Mouse (Mus musculus) forebrain, embryonic 11.5 days (tissue): ENCODE measurements at regions not wholly inside any gene's neighbourhood (a gene's known extent, or its start where the extent isn't known, plus 50 kb on each side); places are given as distances from the start of the nearest gene placed in this dataset.

ENCODE experiments used
- ATAC-seq: fragments of 200-750 bp; cut with Nextera tagmentation; replicated peaks from 2 replicates; pipeline ENCODE4 v1.8.0; 2017; ENCODE audit warnings: moderate TSS enrichment; ENCODE audit not compliant: low FRiP score
- DNase-seq: peaks from one replicate; pipeline ENCODE4 v3.0.0-alpha.2; 2017; ENCODE audit warnings: low spot score
- H3K27ac ChIP-seq: fragments of 300-500 bp; sonication (generic); 2 replicates; pipeline ENCODE4 v1.5.1; 2014; ENCODE audit warnings: low read depth, low read length
- H3K27me3 ChIP-seq: fragments of 300-500 bp; sonication (generic); 2 replicates; pipeline ENCODE4 v1.6.1; 2014; ENCODE audit warnings: mild to moderate bottlenecking, low read length, mixed read lengths; ENCODE audit not compliant: control insufficient read depth, insufficient read depth
- H3K36me3 ChIP-seq: fragments of 300-500 bp; sonication (generic); 2 replicates; pipeline ENCODE4 v1.6.1; 2014; ENCODE audit warnings: mild to moderate bottlenecking, low read length, moderate library complexity, mixed read lengths; ENCODE audit not compliant: control insufficient read depth, insufficient read depth
- H3K4me1 ChIP-seq: fragments of 300-500 bp; sonication (generic); replicated peaks from 2 replicates; pipeline ENCODE4 v1.6.1; 2014; ENCODE audit warnings: low read length, mixed read lengths; ENCODE audit not compliant: control insufficient read depth, insufficient read depth
- H3K4me2 ChIP-seq: fragments of 300-500 bp; sonication (generic); 2 replicates; pipeline ENCODE4 v1.6.1; 2014; ENCODE audit warnings: low read depth, mild to moderate bottlenecking, low read length, moderate library complexity, mixed read lengths; ENCODE audit not compliant: severe bottlenecking
- H3K4me3 ChIP-seq: fragments of 300-500 bp; sonication (generic); 2 replicates; pipeline ENCODE4 v1.5.1; 2014; ENCODE audit warnings: low read depth, low read length
- H3K9ac ChIP-seq: fragments of 300-500 bp; sonication (generic); 2 replicates; pipeline ENCODE4 v1.6.1; 2014; ENCODE audit warnings: low read length
- H3K9me3 ChIP-seq: fragments of 300-500 bp; sonication (generic); 2 replicates; pipeline ENCODE4 v1.6.1; 2016; ENCODE audit warnings: low read length, mixed read lengths; ENCODE audit not compliant: control insufficient read depth
- WGBS: fragments of 180-500 bp; shearing (Covaris S2); extraction: QIAGEN DNeasy Blood & Tissue Kit; methylation state at CpG from one replicate; pipeline ENCODE4 v1.1.7; 2014; 5-methylcytosine and 5-hydroxymethylcytosine counted together

DNA sequence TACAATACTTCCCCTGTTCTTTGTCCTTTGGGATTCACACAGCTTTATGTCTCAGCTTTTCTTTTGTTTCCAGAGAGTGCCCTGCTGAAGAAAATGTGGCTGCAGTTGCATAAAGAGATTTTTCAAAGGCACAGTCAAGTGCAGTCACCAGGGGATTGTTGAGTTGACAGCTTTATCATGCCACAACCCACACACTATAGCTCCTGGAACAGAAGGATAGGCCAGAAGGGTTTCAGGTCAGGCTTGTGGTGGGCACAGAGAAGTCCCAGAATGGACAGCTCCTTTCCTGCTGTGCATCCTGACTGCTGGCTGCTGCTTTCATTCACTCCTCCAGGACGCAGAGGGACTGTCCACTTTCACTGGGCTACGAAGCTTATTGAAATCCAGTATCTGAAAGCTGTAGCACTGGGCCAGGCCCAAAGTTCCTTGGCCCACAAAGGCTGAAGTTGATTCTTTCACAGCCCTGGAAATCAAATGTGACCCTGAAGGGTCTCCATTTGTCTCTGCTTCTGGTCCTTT, 119.6 kb upstream of the Slc24a5 start:
- H3K27ac ChIP-seq: no peak overlapping the region

DNA sequence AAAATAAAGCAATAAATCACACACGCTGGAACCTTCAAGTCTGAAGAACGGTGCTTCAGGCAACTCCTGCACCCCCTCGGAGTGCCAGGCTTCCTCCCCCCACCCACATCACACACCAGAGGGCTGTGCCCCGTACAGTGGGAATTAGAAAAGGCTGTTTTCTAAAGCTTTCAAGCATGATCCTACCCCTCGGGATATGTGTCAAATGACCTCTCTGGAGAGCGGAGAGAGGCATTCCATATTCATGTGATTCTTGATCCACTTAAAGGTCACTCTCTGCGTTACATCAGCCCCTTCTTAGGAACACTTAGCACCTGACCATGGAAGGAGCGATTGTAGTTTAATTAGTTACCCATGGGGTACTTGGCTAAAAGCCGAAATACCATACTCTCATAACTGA, 119.1 kb upstream of the Slc24a5 start:
- H3K9ac ChIP-seq: no peak overlapping the region
- no peak overlapping the region for H3K27ac ChIP-seq
- 61% methylated on average over 9 of the region's 9 CpGs for WGBS
- DNase-seq (no peak), ATAC-seq (no peak; the same call in 1 of the 2 replicates)
- no peaks in the 10 kb centered on the region for H3K36me3 ChIP-seq
- H3K4me1 ChIP-seq: no peaks in the 10 kb centered on the region
- H3K4me3 ChIP-seq: no peak overlapping the region
- no peaks in the 10 kb centered on the region for H3K27me3 ChIP-seq
- H3K9me3 ChIP-seq: no peaks in the 10 kb centered on the region
- H3K4me2 ChIP-seq: no peak overlapping the region

More for the DNA sequence above, 119.6 kb upstream of the Slc24a5 start:
- no peaks in the 10 kb centered on the region for H3K4me1 ChIP-seq
- no peaks in the 10 kb centered on the region for H3K9me3 ChIP-seq
- WGBS: 36% methylated on average over 2 of the region's 2 CpGs
- DNase-seq (no peak), ATAC-seq (no peak)
- H3K4me3 ChIP-seq: no peak overlapping the region
- no peaks in the 10 kb centered on the region for H3K27me3 ChIP-seq
- H3K36me3 ChIP-seq: no peaks in the 10 kb centered on the region
- no peak overlapping the region for H3K9ac ChIP-seq
- no peak overlapping the region for H3K4me2 ChIP-seq

DNA sequence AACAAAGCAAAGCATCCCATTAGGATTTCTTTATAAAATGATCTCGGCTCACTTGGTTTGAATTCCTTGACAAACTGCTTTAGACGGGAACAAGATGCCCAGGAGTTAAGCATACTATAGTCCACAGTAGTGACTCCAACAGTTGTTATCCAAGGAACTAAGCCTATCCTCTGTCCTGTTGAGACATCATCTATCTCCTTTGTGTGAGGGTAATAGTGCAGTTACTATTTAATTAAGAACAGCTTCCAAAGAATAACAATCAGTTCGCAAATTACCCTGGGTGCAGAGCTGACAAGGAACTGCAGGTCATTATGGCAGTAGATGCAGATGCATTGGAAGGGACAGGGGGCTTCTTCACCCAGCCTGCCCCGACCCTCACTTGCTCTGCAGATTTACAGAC, 115.7 kb upstream of the Slc24a5 start:
- WGBS: 33% methylated on average over 4 of the region's 4 CpGs
- DNase-seq (no peak), ATAC-seq (no peak)
- Histone ChIP-seq H3K4me2 (no peak overlapping the region), H3K9ac (no peak overlapping the region), H3K27ac (no peak overlapping the region), H3K36me3 (no peaks in the 10 kb centered on the region), H3K9me3 (no peaks in the 10 kb centered on the region), H3K4me1 (no peaks in the 10 kb centered on the region), H3K27me3 (no peaks in the 10 kb centered on the region), H3K4me3 (no peak overlapping the region)

DNA sequence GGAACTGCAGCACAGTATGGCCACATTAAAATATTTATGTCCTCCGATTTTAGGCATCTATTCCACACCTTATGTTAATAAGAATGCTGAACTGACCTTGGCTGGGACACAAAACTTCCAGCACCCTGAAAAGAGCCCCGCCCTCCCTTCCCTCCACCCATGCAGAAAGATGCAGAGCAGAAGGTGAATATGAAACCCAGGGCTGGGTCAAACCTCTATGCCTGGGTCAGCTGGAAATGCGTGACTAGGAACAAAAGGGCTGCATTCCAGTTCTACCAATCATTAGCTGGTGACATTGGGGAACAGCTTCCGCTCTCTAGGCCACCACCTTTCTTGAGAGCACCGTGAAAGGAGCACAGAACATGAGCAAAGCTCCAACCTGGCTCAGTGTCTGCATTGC, 114.9 kb upstream of the Slc24a5 start:
- Histone ChIP-seq H3K27me3 (no peaks in the 10 kb centered on the region), H3K9me3 (no peaks in the 10 kb centered on the region), H3K36me3 (no peaks in the 10 kb centered on the region), H3K4me3 (no peak overlapping the region), H3K4me1 (no peaks in the 10 kb centered on the region), H3K9ac (no peak overlapping the region), H3K27ac (no peak overlapping the region), H3K4me2 (no peak overlapping the region)
- DNase-seq (no peak), ATAC-seq (no peak)
- WGBS: 72% methylated on average over 5 of the region's 5 CpGs

DNA sequence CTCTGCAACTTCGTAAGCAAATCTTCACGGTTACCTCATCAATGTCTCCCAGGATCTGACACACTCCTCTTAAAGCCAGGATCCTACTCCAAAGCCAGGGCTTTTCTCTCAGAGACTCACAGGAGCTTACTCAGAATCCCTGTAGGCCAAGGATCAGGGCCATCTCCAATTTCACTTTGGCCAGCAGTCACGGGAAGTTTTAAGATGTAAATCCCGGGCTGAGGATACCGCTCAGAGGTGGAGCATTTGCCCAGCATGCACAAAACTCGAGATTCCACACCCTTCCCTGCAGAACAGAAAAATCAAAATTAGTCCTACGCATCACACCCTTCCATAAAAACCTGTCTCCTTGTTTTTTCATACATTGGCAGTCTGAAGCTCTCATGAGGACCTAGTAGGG, 112.1 kb upstream of the Slc24a5 start:
- WGBS: 33% methylated on average over 7 of the region's 7 CpGs
- Histone ChIP-seq H3K36me3 (no peaks in the 10 kb centered on the region), H3K4me1 (no peaks in the 10 kb centered on the region), H3K27me3 (no peaks in the 10 kb centered on the region), H3K9ac (no peak overlapping the region), H3K27ac (no peak overlapping the region), H3K9me3 (no peaks in the 10 kb centered on the region), H3K4me2 (no peak overlapping the region), H3K4me3 (no peak overlapping the region)
- ATAC-seq: no peak
- no peak for DNase-seq

DNA sequence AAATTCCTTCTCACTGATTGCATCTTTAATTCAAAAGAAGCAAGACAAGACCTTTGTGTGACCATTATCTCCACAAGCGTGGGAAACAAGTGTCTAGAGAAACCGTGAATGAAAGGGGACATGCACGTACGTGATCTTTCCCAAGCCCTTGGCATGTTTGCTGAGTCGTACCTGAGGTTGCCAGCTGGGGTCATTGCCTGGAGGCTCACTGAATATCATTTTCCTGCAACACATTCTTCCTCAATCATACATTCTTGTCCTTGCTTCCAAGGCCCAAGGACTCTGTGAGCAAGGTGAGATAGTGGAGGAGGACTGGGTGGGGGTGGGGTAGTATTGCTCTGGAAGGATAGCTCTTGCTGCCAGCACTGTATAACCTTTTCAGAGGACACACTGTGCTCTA, 108.5 kb upstream of the Slc24a5 start:
- Histone ChIP-seq H3K4me3 (no peak overlapping the region), H3K36me3 (no peaks in the 10 kb centered on the region)
- no peak for DNase-seq

DNA sequence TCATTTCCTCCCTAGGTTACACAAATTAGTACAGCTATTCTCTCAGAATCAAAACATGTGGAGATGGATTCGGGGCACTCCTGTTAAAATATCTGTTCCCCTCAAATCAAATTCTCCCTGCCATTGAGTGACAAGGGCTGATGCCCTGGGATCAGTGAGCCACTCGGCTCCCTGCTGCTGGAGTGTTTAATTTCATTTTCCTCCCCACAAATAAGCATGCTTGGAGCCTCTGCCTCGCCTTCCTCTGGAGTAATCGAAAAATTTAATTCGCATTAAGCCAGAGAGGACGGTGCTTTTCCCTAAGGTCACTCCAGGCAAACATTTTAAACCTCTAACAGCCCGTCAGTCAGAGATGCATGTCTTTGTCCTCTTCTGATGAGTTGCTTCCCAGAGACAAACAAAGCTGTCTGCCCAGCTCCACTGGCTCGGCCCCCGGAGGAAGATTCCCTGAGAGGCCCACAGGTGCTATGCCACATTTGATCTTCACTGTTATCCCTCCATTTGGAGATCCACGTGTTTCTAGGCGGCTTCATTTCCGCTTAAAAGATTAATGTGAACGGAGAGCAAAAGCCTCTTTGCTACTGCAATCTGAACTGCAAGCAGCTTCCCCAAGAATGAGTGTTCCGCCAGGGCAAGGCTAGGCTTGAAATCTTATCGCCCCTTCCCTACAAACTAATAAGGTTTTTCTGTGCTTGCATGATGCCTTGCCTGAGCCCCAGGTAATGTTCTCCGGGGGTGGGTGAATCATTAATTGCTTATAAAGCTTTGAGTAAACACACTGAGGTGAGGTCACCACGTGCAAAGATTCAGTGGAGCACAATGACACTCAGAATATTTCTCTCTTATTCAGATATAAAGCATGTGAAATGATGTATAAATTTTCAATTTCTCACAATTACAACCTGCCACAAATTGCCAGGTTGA, 95.8 kb upstream of the Slc24a5 start:
- Histone ChIP-seq H3K27ac (no peak overlapping the region), H3K4me2 (no peak overlapping the region), H3K4me1 (no peaks in the 10 kb centered on the region), H3K9me3 (no peaks in the 10 kb centered on the region), H3K9ac (no peak overlapping the region), H3K4me3 (no peak overlapping the region), H3K27me3 (no peaks in the 10 kb centered on the region), H3K36me3 (no peaks in the 10 kb centered on the region)
- DNase-seq (no peak), ATAC-seq (no peak)
- WGBS: 55% methylated on average over 17 of the region's 17 CpGs

More for the DNA sequence above, 108.5 kb upstream of the Slc24a5 start:
- Histone ChIP-seq H3K9ac (no peak overlapping the region), H3K27me3 (no peaks in the 10 kb centered on the region), H3K9me3 (no peaks in the 10 kb centered on the region), H3K27ac (no peak overlapping the region), H3K4me1 (no peaks in the 10 kb centered on the region), H3K4me2 (no peak overlapping the region)
- ATAC-seq: no peak
- WGBS: 91% methylated on average over 5 of the region's 5 CpGs

DNA sequence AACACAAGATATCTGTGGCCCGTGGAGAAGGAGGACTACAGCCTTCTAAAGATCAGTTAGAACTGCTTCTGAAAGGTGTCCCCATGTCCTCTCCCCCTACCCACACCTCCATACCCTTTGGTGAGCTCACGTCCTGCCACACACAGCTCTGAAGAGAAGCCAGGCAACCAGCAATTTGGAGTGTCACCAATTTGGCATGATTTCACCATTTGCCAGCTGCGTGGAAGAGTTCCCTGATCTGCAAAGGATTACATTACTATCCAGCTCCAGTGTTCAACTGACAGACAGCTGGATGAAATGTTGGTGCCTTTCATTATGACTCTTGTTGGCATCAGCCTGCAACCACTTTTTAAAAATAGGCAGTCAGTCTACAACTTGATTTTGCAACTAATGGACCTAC, 92.8 kb upstream of the Slc24a5 start:
- Histone ChIP-seq H3K9ac (no peak overlapping the region), H3K4me2 (no peak overlapping the region), H3K36me3 (no peaks in the 10 kb centered on the region), H3K9me3 (no peaks in the 10 kb centered on the region), H3K4me3 (no peak overlapping the region), H3K27ac (no peak overlapping the region), H3K27me3 (no peaks in the 10 kb centered on the region), H3K4me1 (no peaks in the 10 kb centered on the region)
- ATAC-seq (no peak), DNase-seq (no peak)
- WGBS: 80% methylated on average over 3 of the region's 3 CpGs

DNA sequence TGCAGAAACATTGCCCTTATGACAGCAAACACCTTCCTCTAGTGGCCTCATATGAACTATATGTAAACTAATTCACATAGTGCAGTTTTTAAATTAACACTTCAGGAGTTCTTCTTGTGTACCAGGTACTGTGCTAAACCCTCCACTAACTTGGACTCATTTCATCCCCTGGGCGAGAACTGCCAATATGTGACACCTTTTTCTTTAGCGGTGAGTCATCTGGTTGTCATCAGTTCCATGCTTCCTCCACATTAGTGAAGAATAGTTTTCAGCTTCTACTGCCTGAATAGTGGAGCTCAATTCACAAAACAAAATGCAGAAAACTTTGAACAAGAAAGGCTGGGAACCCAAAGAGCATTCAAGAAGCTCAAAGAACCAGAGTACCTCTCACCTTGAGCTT, 76.9 kb upstream of the Slc24a5 start:
- 96% methylated on average over 2 of the region's 2 CpGs for WGBS
- H3K4me1 ChIP-seq: no peaks in the 10 kb centered on the region
- DNase-seq: no peak
- no peaks in the 10 kb centered on the region for H3K36me3 ChIP-seq
- H3K27ac ChIP-seq: no peak overlapping the region
- H3K9me3 ChIP-seq: no peaks in the 10 kb centered on the region
- H3K4me2 ChIP-seq: no peak overlapping the region
- no peak for ATAC-seq
- H3K4me3 ChIP-seq: no peak overlapping the region
- no peaks in the 10 kb centered on the region for H3K27me3 ChIP-seq
- H3K9ac ChIP-seq: no peak overlapping the region
